Comparison of ENCODE assay signal across 8 mouse cellular contexts in the genomic region with DNA sequence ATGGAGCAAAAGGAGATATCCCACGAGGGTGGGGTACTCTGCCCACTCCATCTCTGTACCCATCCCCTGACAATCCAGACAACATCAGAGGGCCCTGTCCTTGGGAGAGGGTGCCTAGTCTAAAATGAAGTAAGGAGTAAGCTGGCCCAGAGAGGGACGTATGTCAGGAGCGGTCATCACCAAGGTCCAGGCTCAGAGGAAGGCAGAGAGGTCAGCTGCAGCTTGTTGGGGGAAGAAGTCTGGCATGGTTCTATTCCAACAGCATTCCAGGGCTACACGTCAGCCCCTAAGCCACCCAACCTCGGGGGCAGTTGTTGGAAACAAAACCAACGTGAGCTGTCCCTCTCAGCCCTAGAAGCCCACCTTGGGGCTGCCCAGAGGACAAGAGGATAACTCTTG. TPM values are rescaled to one million over a fixed set of nuclear protein-coding genes. Genes with fewer than 3 reads are reported as not detected.
A peak's percentile ranks its signal among the peaks of the same experiment; 100 is the strongest.
DNase-seq lines count a peak whose midpoint lies in the region; ATAC-seq and TF ChIP-seq lines count a peak whose summit lies in the region.

No protein-coding gene starts in this region.

- no peak for TF ChIP-seq POLR2A in small intestine, adult 2 months (IDR thresholded peaks at IDR 0.05; ENCODE audit: low read depth, low read length)

- no peak for ATAC-seq in heart, embryonic 13.5 days (ENCODE audit: extremely low read depth, insufficient number of reproducible peaks, low FRiP score, low TSS enrichment)
- no peak for ATAC-seq in embryonic facial prominence, embryonic 15.5 days (ENCODE audit: insufficient number of reproducible peaks, low FRiP score, low TSS enrichment, low read depth)

- TF ChIP-seq CTCF in small intestine, adult 2 months (IDR thresholded peaks at IDR 0.05; ENCODE audit: extremely low read depth, insufficient read length, insufficient replicate concordance, low read depth, low read length), result no peak

- H3K27me3 ChIP-seq in heart, embryonic 13.5 days (replicated peaks), result peaks cover 32% of the 10 kb centered on the region
- H3K27me3 ChIP-seq in embryonic facial prominence, embryonic 15.5 days, result peaks cover 40% of the 10 kb centered on the region
- peaks cover 11% of the 10 kb centered on the region for H3K27me3 ChIP-seq in small intestine, adult 2 months (ENCODE audit: control insufficient read depth, insufficient read depth, low read length)

- DNase-seq in heart, adult 11 months, result no peak
- DNase-seq in lung, postnatal 10 days, result peak; percentile 10
- DNase-seq in lung, postnatal 36 days, result no peak
- no peak for DNase-seq in cerebellum, postnatal 4 days (ENCODE audit: low spot score in 2 of 2)
- no peak for DNase-seq in layer of hippocampus, postnatal 25 days (ENCODE audit: extremely low spot score in 1 of 2, low spot score in 1 of 2)

- peaks cover 73% of the 10 kb centered on the region for H3K4me1 ChIP-seq in heart, embryonic 13.5 days
- peaks cover 60% of the 10 kb centered on the region for H3K4me1 ChIP-seq in embryonic facial prominence, embryonic 15.5 days
- H3K4me1 ChIP-seq in small intestine, adult 2 months (ENCODE audit: control insufficient read depth, insufficient read depth, insufficient read length, low read length), result peaks cover 21% of the 10 kb centered on the region

- H3K36me3 ChIP-seq in heart, embryonic 13.5 days, result no peaks in the 10 kb centered on the region
- H3K36me3 ChIP-seq in embryonic facial prominence, embryonic 15.5 days, result no peaks in the 10 kb centered on the region
- H3K36me3 ChIP-seq in small intestine, adult 2 months (ENCODE audit: control insufficient read depth, insufficient read depth, low read length), result no peaks in the 10 kb centered on the region

- no peak overlapping the region for H3K4me3 ChIP-seq in heart, embryonic 13.5 days
- no peak overlapping the region for H3K4me3 ChIP-seq in embryonic facial prominence, embryonic 15.5 days (replicated peaks)
- H3K4me3 ChIP-seq in small intestine, adult 2 months (ENCODE audit: low read depth, low read length), result no peak overlapping the region

- peak overlapping the region; percentile 15; the same call in 1 of the 2 replicates for H3K9ac ChIP-seq in heart, embryonic 13.5 days
- H3K9ac ChIP-seq in embryonic facial prominence, embryonic 15.5 days, result no peak overlapping the region

- peak overlapping the region; percentile 73 for H3K27ac ChIP-seq in heart, embryonic 13.5 days (replicated peaks)
- peak overlapping the region; percentile 73 for H3K27ac ChIP-seq in embryonic facial prominence, embryonic 15.5 days (replicated peaks)
- H3K27ac ChIP-seq in small intestine, adult 2 months (ENCODE audit: insufficient read depth, low read depth, low read length), result peak overlapping the region; percentile 43

- no peaks in the 10 kb centered on the region for H3K9me3 ChIP-seq in heart, embryonic 13.5 days
- no peaks in the 10 kb centered on the region for H3K9me3 ChIP-seq in embryonic facial prominence, embryonic 15.5 days (replicated peaks)

- 48% methylated on average over 6 of the region's 6 CpGs for WGBS in heart, embryonic 13.5 days
- 46% methylated on average over 6 of the region's 6 CpGs for WGBS in embryonic facial prominence, embryonic 15.5 days
- WGBS in small intestine, adult 2 months, result 58% methylated on average over 6 of the region's 6 CpGs

- H3K4me2 ChIP-seq in heart, embryonic 13.5 days, result peak overlapping the region; percentile 55
- H3K4me2 ChIP-seq in embryonic facial prominence, embryonic 15.5 days (replicated peaks), result peak overlapping the region; percentile 42

RNA-seq across cellular contexts. Expression of a gene that starts 2.4 kb away (rescaled TPM):
- 21.6 and 22.5 TPM in 2 replicates for polyA plus RNA-seq in heart, embryonic 13.5 days (2015; fragmentation: Nextera tagmentation; extraction: Ambion mirVana)
- 28.0 and 37.2 TPM in 2 replicates for polyA plus RNA-seq in embryonic facial prominence, embryonic 15.5 days (2015; fragmentation: Nextera tagmentation; extraction: Ambion mirVana)
- polyA plus RNA-seq in small intestine, adult 2 months (2012; rRNA removed), result 36.0 and 41.7 TPM in 2 replicates
- 10 to 100 TPM in 1 of 2 experiments, 1 to 10 TPM in 1; 5.7 to 10.2 TPM for total RNA-seq in layer of hippocampus, postnatal 25 days (2021)

RNA-seq across cellular contexts. Expression of a gene that starts 29.1 kb away (rescaled TPM):
- polyA plus RNA-seq in heart, embryonic 13.5 days (2015; fragmentation: Nextera tagmentation; extraction: Ambion mirVana), result 332 and 351 TPM in 2 replicates
- polyA plus RNA-seq in embryonic facial prominence, embryonic 15.5 days (2015; fragmentation: Nextera tagmentation; extraction: Ambion mirVana), result 599 and 606 TPM in 2 replicates
- 2,052 and 2,413 TPM in 2 replicates for polyA plus RNA-seq in small intestine, adult 2 months (2012; rRNA removed)
- total RNA-seq in layer of hippocampus, postnatal 25 days (2021), result 100 to 1,000 TPM; 617 to 738 TPM

RNA-seq across cellular contexts. Expression of a gene that starts 45.2 kb away (rescaled TPM):
- polyA plus RNA-seq in heart, embryonic 13.5 days (2015; fragmentation: Nextera tagmentation; extraction: Ambion mirVana), result 9.0 and 9.3 TPM in 2 replicates
- 13.5 and 14.2 TPM in 2 replicates for polyA plus RNA-seq in embryonic facial prominence, embryonic 15.5 days (2015; fragmentation: Nextera tagmentation; extraction: Ambion mirVana)
- polyA plus RNA-seq in small intestine, adult 2 months (2012; rRNA removed), result 15.3 and 32.0 TPM in 2 replicates
- total RNA-seq in layer of hippocampus, postnatal 25 days (2021), result 10 to 100 TPM; 32.3 to 38.2 TPM

RNA-seq across cellular contexts. Expression of a gene that starts 56.8 kb away (rescaled TPM):
- polyA plus RNA-seq in heart, embryonic 13.5 days (2015; fragmentation: Nextera tagmentation; extraction: Ambion mirVana), result 150 and 155 TPM in 2 replicates
- 176 and 190 TPM in 2 replicates for polyA plus RNA-seq in embryonic facial prominence, embryonic 15.5 days (2015; fragmentation: Nextera tagmentation; extraction: Ambion mirVana)
- polyA plus RNA-seq in small intestine, adult 2 months (2012; rRNA removed), result 103 and 148 TPM in 2 replicates
- 100 to 1,000 TPM; 104 to 108 TPM for total RNA-seq in layer of hippocampus, postnatal 25 days (2021)
